Mouse (Mus musculus) Patski (cell line): Measurements from ENCODE around the gene D130052B06Rik. TPM values are rescaled to one million over a fixed set of nuclear protein-coding genes. Genes with fewer than 3 reads are reported as not detected.

ENCODE experiments used
- ATAC-seq: fragments of 100-300 bp; one replicate; pipeline ENCODE4 v1.8.0; 2021
- CTCF ChIA-PET: fragments of 350-600 bp; sonication (Branson Sonifier 250); formaldehyde crosslinking; loops from one replicate; lab custom pipeline; 2022; ENCODE audit warnings: inconsistent platforms; lab: Charles Lee
- POLR2A ChIA-PET: fragments of 350-600 bp; sonication (Branson Sonifier 250); formaldehyde crosslinking; loops from one replicate; lab custom pipeline; 2022; ENCODE audit warnings: antibody characterized with exemption, inconsistent platforms; lab: Charles Lee
- DNase-seq: peaks from one replicate; pipeline ENCODE4 v3.0.0-alpha.2; 2011; ENCODE audit warnings: low read depth, low spot score
- H3K27me3 ChIP-seq: fragments of 371-371 bp; one replicate; pipeline ENCODE4 v1.5.1; 2021
- CTCF ChIP-seq: fragments of 100-300 bp; IDR thresholded peaks from one replicate; pipeline ENCODE4 v1.5.1; 2021
- in situ Hi-C: fragments of 300-500 bp; cut with MboI; formaldehyde crosslinking; loops from 3 replicates; pipeline ENCODE4 v1.11.1; 2018; ENCODE audit warnings: low pct_unique_long_range_greater_than_20kb, mixed read lengths
- polyA plus RNA-seq: library from polyadenylated mRNA; unstranded; gene quantifications from one replicate; pipeline ENCODE4 v1.2.3, GENCODE M21; 2021

Gene D130052B06Rik
- polyA plus RNA-seq, 1 experiment from 2014 or later, result not detected

DNA sequence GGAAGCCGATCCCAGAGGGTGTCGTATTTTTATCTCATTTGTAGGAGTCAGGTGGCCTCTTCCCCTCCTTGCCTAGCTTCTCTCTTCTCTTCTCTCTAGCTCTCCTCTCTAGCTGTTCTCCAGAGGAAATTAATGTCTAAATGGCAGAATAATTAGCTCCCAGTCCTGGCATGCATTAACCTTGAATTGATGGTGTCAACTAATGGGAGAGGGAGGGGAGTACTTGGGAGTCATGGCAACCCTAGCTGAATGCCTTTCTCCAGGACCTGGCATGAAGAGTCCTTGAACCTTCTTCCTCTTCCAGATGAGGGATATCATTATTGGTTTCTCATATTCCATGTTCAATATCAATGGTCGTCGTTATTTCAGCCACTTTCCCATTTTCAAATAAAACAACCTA is 2.4 kb upstream of the D130052B06Rik start:
- TF ChIP-seq CTCF, result no peak
- POLR2A ChIA-PET, result no interaction called here
- in situ Hi-C loops, result no loop called here
- CTCF ChIA-PET, result no interaction called here
- DNase-seq, result no peak
- no peaks in the 10 kb centered on the region for H3K27me3 ChIP-seq
- no peak for ATAC-seq

DNA sequence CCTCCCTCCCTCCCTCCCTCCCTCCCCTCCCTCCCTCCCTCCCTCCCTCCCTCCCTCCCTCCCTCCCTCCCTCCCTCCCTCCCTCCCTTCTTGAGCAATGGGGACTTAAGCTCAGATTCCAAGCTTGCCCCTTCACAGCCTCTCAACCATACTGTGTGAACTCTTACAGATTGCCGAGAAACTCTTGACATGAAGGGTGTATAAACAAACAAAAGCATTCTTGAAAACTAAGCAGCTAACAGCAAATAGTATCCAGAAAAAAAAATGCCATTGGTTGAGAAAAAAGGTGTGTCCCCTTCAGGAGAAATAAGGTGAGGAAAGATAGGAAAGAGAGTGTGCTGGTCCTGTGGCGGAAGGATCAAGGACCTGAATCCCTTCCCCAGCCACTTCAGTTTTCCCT is 4.1 kb downstream of the D130052B06Rik start:
- POLR2A ChIA-PET, result no interaction called here
- H3K27me3 ChIP-seq, result peaks cover 5% of the 10 kb centered on the region
- in situ Hi-C loops, result no loop called here
- ATAC-seq, result no peak
- DNase-seq, result no peak
- TF ChIP-seq CTCF, result no peak
- CTCF ChIA-PET, result no interaction called here

DNA sequence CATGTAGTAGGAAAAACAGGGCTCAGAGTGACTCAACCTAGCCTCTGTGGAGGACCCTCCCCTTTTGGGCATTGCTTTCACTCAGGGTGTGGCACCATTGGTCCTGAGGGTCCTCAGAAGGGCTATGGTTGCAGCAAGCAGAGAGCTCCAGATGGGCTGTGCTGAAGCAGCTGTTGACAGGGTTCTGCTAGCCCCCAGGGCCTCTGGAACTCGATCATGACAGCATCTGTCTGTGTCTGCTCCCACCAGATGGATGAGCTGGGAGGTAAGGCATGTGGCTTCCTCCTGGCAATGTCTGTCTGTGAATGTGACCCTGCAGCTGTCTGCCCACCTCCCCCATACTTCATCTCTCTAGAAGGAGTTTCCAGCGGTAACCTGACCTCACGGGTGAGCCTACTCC is 8.7 kb downstream of the D130052B06Rik start:
- ChIA-PET CTCF (interaction anchor here (1.3 kb wide), 1 partner anchor 10 kb away, joined by 5 read pairs; no protein-coding TSS in a partner anchor), POLR2A (no interaction called here)
- ATAC-seq (no peak), DNase-seq (no peak)
- in situ Hi-C loops, result no loop called here
- TF ChIP-seq CTCF, result no peak
- peaks cover 5% of the 10 kb centered on the region for H3K27me3 ChIP-seq

DNA sequence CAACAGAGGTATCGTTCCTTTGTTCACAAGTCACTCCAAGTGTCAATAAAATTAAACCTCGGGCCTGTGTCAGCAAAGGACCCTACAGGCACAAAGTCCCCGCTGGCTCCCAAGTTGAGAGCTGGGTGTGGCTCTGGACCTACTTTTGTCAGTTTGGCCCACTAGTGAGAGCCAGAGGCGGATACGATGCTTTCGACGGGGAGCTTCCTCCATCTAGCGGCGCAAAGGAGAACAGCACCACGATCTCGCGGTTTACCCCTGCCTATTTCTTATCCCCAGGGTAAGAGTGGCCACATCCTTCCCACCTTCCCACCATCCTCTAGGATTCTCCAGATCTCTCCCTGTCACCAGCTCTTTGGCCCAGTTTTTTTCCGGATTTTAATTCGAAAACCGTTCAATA is 15.1 kb downstream of the D130052B06Rik start:
- POLR2A ChIA-PET, result interaction anchor here (1.0 to 1.2 kb wide), 3 partner anchors 10 to 77 kb away, joined by 3 to 4 read pairs (median 3); no protein-coding TSS in a partner anchor

DNA sequence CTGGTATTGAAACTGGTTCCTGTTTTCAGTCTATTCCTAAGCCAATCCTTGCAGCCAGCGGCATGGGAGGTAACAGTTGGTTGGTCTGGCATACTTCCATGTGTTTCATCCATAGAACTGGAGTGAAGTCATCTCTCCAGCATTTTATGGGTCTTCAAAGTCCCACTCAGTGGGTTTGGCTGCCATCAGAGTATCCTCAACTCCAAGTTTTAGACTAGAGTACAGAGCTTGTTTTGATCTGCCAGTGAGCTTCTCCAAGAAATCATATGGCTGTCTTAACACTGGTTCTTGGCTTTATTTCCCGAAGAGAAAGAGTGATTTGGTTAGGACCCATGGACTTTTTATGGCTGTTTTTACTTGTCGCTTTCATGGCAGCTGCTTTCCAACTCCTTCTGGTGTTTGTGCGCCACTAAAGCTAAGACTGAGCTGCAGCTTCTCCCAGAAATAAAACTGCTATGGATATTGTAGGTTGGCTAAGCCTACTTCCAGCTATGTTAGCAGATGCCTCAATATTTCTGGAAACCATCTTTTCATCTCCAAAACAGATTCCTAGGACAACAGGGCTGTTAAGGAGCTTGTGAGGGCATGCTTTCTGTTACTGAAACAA is 28.1 kb downstream of the D130052B06Rik start:
- ChIA-PET POLR2A (no interaction called here), CTCF (no interaction called here)
- DNase-seq (no peak), ATAC-seq (no peak)
- H3K27me3 ChIP-seq, result peaks cover 35% of the 10 kb centered on the region
- in situ Hi-C loops, result no loop called here
- TF ChIP-seq CTCF, result no peak

More for the DNA sequence above, 15.1 kb downstream of the D130052B06Rik start:
- ATAC-seq, result peak; percentile 85
- peaks cover 27% of the 10 kb centered on the region for H3K27me3 ChIP-seq
- DNase-seq, result no peak
- TF ChIP-seq CTCF, result peak; percentile 96
- in situ Hi-C loops, result loop anchor here (5.0 to 10.0 kb wide), 4 partner anchors 42 to 437 kb away; no protein-coding TSS in a partner anchor
- CTCF ChIA-PET, result interaction anchor here (0.8 to 2.1 kb wide), 15 partner anchors 10 to 434 kb away, joined by 3 to 21 read pairs (median 3); no protein-coding TSS in a partner anchor

DNA sequence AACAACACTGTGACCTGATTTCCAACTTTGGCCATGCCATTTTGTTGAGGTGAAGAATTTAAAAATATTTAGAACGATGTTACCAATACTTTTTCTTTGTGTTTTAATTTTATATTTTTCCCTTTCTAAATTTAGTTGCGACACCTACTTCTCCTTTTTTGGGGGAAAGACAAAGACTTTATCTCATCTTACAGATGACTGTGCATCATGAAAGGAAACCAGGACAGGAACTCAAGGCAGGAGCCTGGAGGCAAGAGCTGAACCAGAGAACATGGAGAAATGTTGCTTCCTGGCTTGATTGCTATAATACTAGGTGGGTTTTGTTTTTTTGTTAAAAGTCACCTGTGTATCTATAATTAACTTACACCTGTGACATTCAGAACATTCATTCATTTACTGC is 38.0 kb downstream of the D130052B06Rik start:
- CTCF ChIA-PET, result no interaction called here
- ATAC-seq (no peak), DNase-seq (no peak)
- TF ChIP-seq CTCF, result no peak
- in situ Hi-C loops, result no loop called here
- POLR2A ChIA-PET, result no interaction called here
- peaks cover 66% of the 10 kb centered on the region for H3K27me3 ChIP-seq

DNA sequence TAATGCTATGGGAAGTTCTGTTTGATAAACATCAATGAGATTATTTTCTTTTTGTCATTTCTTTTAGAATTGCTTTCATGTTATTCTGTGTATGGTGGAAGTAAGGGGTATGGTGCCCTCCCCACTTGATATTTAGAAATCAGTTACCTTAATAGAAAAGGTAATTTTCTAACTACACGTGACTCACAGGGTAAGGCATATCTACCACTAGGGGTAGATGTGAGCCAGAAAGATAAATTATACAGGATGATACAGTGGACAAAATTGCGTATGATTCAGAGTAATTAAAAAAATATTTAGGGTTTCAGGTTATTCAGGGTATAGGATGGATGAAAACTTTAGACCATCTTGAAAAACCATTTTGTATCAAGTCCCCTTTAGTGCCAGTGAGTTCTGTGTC is 50.3 kb downstream of the D130052B06Rik start:
- DNase-seq (no peak), ATAC-seq (no peak)
- no peak for TF ChIP-seq CTCF
- in situ Hi-C loops, result no loop called here
- H3K27me3 ChIP-seq, result peaks cover 13% of the 10 kb centered on the region
- POLR2A ChIA-PET, result no interaction called here
- CTCF ChIA-PET, result no interaction called here

DNA sequence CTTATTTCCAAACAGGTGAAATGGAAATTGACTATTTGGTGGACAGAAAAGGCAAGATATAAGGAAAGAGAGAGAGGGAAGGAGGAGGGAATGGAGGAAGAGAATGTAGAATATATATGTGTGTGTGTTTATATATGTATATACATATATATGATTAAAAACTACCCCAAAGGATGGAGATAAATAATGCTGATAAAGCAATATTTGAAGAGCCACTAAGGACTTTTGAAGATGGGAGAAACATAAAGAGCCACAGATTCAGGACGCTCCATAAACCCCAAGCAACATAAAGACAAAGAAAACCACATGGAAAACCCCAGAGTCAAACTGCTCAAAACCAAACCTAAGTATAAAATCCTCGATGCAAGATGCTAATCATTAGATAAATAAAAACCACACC is 55.4 kb downstream of the D130052B06Rik start:
- CTCF ChIA-PET, result no interaction called here
- in situ Hi-C loops, result no loop called here

DNA sequence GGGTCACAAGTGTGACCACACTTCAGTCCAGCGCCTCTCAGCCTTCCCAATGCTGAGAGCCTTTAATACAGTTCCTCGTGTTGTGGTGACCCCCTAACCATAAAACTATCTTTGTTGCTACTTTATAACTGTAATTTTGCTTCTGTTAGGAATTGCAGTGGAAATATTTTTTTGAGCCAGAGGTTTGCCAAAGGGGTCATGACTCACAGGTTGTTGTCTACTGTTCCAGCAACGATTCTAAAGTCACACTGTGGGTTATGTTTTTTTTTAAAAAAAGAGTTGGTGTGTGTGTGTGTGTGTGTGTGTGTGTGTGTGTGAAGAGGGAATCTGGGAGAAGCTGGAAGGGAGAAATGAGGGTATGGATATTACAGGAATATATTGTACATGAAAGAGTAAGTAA is 56.1 kb downstream of the D130052B06Rik start:
- ATAC-seq (no peak), DNase-seq (no peak)
- TF ChIP-seq CTCF, result no peak
- H3K27me3 ChIP-seq, result peaks cover 8% of the 10 kb centered on the region
- ChIA-PET CTCF (no interaction called here), POLR2A (no interaction called here)
- in situ Hi-C loops, result no loop called here

More for the DNA sequence above, 55.4 kb downstream of the D130052B06Rik start:
- no peak for DNase-seq
- peaks cover 8% of the 10 kb centered on the region for H3K27me3 ChIP-seq
- TF ChIP-seq CTCF, result no peak
- no peak for ATAC-seq
- POLR2A ChIA-PET, result no interaction called here

DNA sequence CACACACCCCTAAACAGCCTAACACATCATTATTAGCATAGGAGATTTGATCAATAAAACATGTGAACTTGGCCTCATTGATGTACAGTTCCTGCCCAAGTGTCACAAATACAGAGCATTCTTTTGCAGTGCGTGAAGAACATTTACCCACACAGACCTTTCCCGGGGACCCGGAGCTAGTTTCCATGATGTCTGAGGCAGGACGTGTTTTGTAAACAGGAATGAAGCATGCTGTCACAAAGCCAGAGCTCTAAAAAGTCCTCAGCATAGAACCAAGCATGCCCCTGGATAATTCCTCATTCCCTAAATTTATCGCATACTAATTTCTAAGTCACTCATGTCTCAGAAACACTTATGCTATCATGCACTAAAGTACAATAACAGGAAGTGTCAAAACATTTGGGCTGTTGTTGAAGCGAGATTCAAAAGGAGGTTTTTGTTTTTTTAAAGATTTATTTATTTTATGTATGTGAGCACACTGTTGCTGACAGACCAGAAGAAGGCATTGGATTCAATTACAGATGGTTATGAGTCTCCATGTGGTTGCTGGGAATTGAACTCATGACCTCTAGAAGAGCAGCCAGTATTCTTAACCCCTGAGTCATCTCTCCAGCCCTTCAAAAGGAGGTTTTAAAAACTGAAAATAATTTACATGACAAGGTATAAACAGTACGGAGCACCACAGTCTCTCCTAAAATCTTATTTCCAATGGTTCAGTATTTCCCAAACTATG is 56.9 kb downstream of the D130052B06Rik start:
- in situ Hi-C loops, result no loop called here
- DNase-seq (no peak), ATAC-seq (no peak)
- ChIA-PET POLR2A (no interaction called here), CTCF (no interaction called here)
- peaks cover 8% of the 10 kb centered on the region for H3K27me3 ChIP-seq
- TF ChIP-seq CTCF, result no peak
